Mouse (Mus musculus) liver, adult (tissue): ENCODE data around the gene Elovl3.
A peak's percentile ranks its signal among the peaks of the same experiment; 100 is the strongest.

Experiments used
- GATA4 ChIP-seq: IDR thresholded peaks from 2 replicates; pipeline ENCODE4 v1.6.1; 2014; ENCODE audit warnings: mild to moderate bottlenecking, low read length; ENCODE audit not compliant: insufficient replicate concordance

Elovl3 gene

GRCm38 (mm10) chr19:46131694-46132525 lies at the start of gene Elovl3:
Elovl3 (plus strand) TSS chr19:46131897.
- no peak for TF ChIP-seq GATA4

- no peak for TF ChIP-seq GATA4
Measured at GRCm38 (mm10) chr19:46085185-46085584, 46.5 kb upstream of the Elovl3 start.

DNA sequence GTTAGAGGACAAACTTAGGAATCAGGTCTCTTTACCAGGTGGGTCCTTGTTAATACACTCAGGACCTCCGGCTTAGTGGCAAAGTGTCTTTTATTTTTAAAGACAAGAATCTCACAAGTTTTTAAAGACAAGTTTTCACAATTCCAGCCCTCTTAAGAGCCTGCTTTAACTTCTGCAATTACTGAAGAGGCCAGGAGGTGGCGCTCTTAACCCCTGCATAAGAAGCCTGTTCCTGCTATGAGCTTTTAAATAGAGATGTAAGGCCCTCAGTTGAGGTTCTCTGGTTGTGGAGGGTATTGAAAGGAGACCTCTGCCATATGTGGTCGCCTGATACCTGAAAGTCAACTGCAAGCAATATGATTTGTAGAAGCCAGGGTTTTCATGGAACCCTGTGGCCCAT lies 45.4 kb upstream of the Elovl3 start:
- TF ChIP-seq GATA4, result no peak

- TF ChIP-seq GATA4, result no peak
Measured at GRCm38 (mm10) chr19:46087871-46088270, 43.8 kb upstream of the Elovl3 start.

- TF ChIP-seq GATA4, result peak; percentile 13; the same call in 1 of the 2 replicates
Measured at GRCm38 (mm10) chr19:46091641-46092040, 40.1 kb upstream of the Elovl3 start.

DNA sequence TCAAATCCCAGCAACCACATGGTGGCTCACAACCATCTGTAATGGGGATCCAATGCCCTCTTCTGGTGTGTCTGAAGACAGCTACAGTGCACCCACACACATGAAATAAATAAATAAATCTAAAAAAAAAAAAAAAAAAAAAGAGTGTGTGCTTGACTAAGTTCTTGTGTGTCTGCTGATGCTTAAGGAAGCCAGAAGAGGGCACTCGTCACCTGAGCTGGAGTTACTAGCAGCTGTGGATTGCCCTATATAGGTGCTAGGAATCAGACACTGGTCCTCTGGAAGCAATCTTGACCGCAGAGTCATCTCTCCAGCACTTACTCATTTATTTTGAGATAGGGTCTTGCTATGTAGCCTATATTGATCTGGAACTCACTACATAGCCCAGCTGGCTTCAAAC lies 37.6 kb upstream of the Elovl3 start:
- TF ChIP-seq GATA4, result no peak

DNA sequence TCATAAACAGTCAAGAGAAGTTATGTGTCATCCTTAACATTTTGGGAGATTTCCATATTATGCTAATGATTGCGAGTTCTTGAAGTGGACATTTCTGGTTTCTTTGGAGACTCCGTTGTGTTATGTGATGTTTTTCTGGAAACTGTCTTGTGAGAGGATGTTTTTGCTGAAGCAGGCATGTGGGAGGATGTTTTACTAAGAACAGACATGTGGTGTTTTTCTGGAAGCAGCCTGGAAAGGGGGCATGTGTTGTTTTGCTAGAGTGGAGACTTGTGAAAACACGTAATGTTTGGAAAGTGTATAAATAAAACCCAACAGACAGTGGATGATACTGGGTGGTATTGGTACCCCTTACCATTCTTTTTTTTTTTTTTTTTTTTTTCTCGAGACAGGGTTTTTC lies 36.4 kb upstream of the Elovl3 start:
- TF ChIP-seq GATA4, result no peak

- TF ChIP-seq GATA4, result no peak
Measured at GRCm38 (mm10) chr19:46096396-46096795, 35.3 kb upstream of the Elovl3 start.

GRCm38 (mm10) chr19:46099561-46099960 lies 32.1 kb upstream of the Elovl3 start:
- TF ChIP-seq GATA4, result no peak

- no peak for TF ChIP-seq GATA4
Measured at GRCm38 (mm10) chr19:46103437-46104186, 28.1 kb upstream of the Elovl3 start.

- no peak for TF ChIP-seq GATA4
Measured at GRCm38 (mm10) chr19:46104187-46104557, 27.5 kb upstream of the Elovl3 start.

DNA sequence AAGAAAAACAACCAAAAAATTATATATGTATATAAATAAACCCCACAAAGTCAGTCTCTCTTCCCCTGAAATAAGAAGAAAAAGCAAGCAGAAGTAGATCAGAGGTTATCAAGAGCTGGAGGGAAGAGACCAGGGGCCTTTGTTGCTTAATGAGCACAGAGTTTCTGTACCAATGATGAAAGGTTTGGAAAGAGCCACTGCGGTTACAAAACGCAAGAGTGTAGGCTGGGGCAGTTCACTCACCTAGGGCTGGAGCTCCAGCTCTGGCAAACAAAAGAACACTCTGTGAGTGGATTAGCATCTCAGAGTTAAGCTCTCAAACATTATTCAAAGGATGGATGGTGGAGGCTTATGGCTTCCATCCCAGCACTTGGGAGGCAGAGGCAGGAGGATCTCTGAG lies 21.5 kb upstream of the Elovl3 start:
- TF ChIP-seq GATA4, result peak; percentile 9; the same call in 1 of the 2 replicates

DNA sequence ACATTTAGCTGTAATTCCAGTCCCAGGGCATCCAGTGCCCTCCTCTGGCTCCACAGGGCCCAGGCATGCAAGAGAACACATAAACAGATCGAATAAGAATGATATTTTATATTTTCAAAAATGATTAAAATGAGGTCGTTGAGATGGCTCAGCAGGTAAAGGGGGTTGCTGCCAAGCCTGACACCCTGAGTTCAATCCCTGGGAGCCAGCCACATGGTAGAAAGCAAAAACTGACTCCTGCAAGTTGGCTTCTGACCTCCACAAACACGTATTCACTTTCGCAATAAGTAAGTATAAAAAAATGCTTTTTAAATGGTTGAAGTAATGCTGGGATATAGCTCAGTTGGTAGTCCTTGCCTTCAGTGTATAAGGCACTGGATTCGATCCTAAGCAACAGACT lies 20.9 kb upstream of the Elovl3 start:
- no peak for TF ChIP-seq GATA4

DNA sequence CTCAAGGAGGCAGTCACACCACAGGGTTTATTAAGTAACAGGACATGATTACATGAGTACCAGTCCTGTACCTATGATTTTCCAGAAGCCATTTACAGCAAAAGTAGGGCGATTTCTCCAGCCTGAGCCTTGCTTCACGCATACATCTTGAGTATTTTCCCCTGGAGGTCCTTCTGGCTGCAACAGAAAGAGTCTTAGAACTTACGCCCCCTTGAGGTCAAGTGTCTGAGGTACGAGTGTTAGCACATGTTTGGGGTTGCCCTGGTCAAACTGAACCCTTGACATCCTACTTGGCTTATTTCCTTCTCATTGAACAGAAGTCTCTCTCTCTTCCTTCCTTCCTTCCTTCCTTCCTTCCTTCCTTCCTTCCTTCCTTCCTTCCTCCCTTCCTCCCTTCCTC lies 17.1 kb upstream of the Elovl3 start:
- no peak for TF ChIP-seq GATA4

DNA sequence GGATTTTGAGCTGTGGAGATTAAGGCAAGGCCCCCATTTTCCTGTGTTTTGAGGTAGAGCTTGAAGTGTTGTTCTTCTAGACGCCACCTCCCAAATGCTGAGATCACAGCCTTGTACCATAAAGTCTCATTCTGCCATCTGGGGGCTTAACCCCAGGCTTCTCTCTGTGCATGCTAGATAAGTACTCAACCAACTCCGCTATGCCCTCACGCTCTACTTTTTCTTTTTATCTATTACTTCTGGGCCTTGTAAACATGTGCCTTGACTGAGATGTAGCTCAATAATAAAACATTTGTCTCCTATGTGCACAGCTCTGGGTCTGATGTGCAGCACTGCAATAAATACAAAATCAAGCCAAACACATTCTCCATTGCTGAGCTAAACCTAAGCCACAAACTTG lies 12.2 kb upstream of the Elovl3 start:
- TF ChIP-seq GATA4, result no peak

GRCm38 (mm10) chr19:46120872-46121271 lies 10.8 kb upstream of the Elovl3 start:
- no peak for TF ChIP-seq GATA4
